Mouse (Mus musculus) hindbrain, embryonic 14.5 days (tissue): ENCODE measurements at regions not wholly inside any gene's neighbourhood (a gene's known extent, or its start where the extent isn't known, plus 50 kb on each side); places are given as distances from the start of the nearest gene placed in this dataset.

Experiments used
- ATAC-seq: fragments of 200-750 bp; cut with Nextera tagmentation; 2 replicates; pipeline ENCODE4 v1.8.0; 2017; ENCODE audit warnings: moderate number of reproducible peaks, mild to moderate bottlenecking, moderate TSS enrichment, moderate library complexity; ENCODE audit not compliant: low FRiP score
- DNase-seq: peaks from one replicate; pipeline ENCODE4 v3.0.0-alpha.2; 2015; ENCODE audit warnings: low spot score
- H3K27ac ChIP-seq: fragments of 300-500 bp; sonication (generic); 2 replicates; pipeline ENCODE4 v1.5.1; 2014; ENCODE audit warnings: mild to moderate bottlenecking, moderate library complexity
- H3K27me3 ChIP-seq: fragments of 300-500 bp; sonication (generic); 2 replicates; pipeline ENCODE4 v1.6.1; 2014; ENCODE audit warnings: mild to moderate bottlenecking, low read length, mixed read lengths; ENCODE audit not compliant: control insufficient read depth, insufficient read depth
- H3K36me3 ChIP-seq: fragments of 300-500 bp; sonication (generic); replicated peaks from 2 replicates; pipeline ENCODE4 v1.6.1; 2014; ENCODE audit not compliant: control insufficient read depth, insufficient read depth
- H3K4me1 ChIP-seq: fragments of 300-500 bp; sonication (generic); replicated peaks from 2 replicates; pipeline ENCODE4 v1.6.1; 2014; ENCODE audit warnings: antibody characterized with exemption, low read length, mixed read lengths; ENCODE audit not compliant: control insufficient read depth, insufficient read depth
- H3K4me2 ChIP-seq: fragments of 300-500 bp; sonication (generic); replicated peaks from 2 replicates; pipeline ENCODE4 v1.6.1; 2014; ENCODE audit warnings: mild to moderate bottlenecking, moderate library complexity
- H3K4me3 ChIP-seq: fragments of 300-500 bp; sonication (generic); replicated peaks from 2 replicates; pipeline ENCODE4 v1.5.1; 2014; ENCODE audit warnings: mild to moderate bottlenecking, low read length
- H3K9ac ChIP-seq: fragments of 300-500 bp; sonication (generic); 2 replicates; pipeline ENCODE4 v1.6.1; 2014
- H3K9me3 ChIP-seq: fragments of 300-500 bp; sonication (generic); 2 replicates; pipeline ENCODE4 v1.6.1; 2016; ENCODE audit warnings: low read length; ENCODE audit not compliant: control insufficient read depth
- WGBS: fragments of 180-500 bp; shearing (Covaris S2); extraction: QIAGEN DNeasy Blood & Tissue Kit; methylation state at CpG from one replicate; pipeline ENCODE4 v1.1.7; 2014; 5-methylcytosine and 5-hydroxymethylcytosine counted together

DNA sequence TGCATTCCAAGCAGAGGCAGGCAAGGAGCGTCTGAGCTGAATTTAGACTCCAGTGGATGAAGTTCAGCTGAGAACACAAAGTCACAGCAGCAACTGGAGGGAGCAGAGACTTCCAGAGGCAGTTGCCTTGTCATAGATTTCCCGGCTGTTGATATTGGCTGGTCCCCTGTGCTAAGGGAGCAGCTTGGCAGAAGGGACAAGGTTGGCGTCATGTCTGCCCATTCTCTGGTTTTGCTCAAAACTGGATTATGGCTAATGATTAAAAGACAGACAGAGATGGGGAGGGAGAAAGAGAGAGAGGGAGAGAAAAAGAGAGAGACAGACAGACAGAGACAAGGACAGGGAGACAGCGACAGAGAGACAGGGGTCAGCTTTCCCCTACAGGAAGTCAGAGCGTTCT lies 169.0 kb upstream of the Ift57 start:
- H3K4me3 ChIP-seq = no peak overlapping the region
- 94% methylated on average over 5 of the region's 5 CpGs for WGBS
- no peaks in the 10 kb centered on the region for H3K4me1 ChIP-seq
- ATAC-seq (no peak), DNase-seq (no peak)
- no peak overlapping the region for H3K4me2 ChIP-seq
- no peak overlapping the region for H3K9ac ChIP-seq
- H3K27ac ChIP-seq = no peak overlapping the region
- no peaks in the 10 kb centered on the region for H3K27me3 ChIP-seq
- H3K36me3 ChIP-seq = no peaks in the 10 kb centered on the region
- H3K9me3 ChIP-seq = no peaks in the 10 kb centered on the region

DNA sequence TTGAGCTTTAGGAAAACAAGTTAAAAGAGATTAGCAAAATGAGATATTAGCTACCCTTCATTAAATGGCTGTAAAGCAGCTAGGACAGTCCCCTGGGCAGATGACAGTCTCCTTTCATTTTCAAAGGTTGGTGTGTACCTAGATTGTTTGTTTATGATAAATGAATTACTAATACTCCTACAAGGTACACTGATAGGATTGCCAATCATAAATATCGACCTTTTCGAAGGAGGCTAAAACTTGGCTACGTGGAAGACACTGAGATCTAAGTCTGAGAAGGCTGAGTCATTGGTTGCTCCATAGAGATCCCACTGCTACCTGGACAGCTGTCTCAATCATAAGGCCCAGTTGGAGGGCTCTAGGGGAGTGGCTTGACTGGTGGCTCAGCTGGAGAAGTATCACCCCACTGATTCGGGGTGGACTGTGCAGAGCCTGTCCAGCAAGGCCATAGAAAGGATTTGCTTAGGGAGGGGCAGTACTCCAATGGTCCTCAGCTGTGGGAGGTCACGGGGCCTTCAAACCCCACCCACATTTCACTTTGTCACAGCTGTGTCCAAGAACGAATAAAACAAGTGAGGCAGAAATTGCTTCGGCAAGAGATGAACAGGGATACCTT lies 166.9 kb upstream of the Ift57 start:
- Histone ChIP-seq H3K4me2 (no peak overlapping the region), H3K4me3 (no peak overlapping the region), H3K9ac (no peak overlapping the region), H3K4me1 (no peaks in the 10 kb centered on the region), H3K36me3 (no peaks in the 10 kb centered on the region), H3K27me3 (no peaks in the 10 kb centered on the region), H3K9me3 (no peaks in the 10 kb centered on the region), H3K27ac (no peak overlapping the region)
- 67% methylated on average over 7 of the region's 7 CpGs for WGBS
- ATAC-seq = no peak
- no peak for DNase-seq

DNA sequence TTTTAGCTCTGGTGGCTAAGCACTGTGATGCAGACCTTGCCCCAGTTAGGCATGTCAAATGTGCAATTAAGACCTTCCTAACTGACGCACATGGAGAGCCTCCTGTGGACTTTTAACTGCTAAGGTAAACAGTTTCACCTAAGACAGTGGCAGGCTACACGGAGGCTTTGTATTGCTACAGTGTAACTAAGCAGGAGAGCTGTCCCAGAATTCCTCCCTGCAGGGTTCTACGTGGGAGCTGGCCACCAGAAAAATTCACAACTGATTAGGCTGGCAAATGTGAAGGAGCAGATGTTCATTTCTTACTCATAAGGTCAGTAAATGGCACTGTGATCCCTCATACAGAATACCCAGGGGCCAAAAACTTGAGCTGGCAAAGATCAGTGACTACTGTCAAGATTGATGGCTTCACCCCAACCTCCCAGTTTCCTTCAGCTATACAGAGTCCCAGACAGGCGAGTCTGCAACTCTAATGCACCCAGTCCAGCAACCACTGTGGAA lies 165.5 kb upstream of the Ift57 start:
- peak; percentile 34; the same call in 1 of the 2 replicates for ATAC-seq

DNA sequence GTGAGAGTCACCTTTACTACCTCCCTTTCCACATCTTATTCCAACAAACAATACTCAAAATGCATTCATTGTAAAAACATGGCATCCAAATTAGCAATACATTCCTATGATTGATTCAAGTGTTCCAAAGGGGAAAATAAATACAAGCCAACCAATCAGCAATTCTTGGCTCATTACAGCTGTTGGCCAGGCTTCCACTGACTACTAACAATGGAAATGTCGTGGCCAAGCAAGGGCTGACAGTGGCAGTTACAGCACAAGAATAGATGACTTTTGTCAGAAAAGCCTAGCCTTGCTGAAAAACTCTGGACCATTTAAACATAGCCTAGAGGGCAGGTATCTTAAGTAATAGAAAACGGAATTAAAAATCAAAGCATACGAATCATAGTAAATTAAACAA lies 148.8 kb upstream of the Ift57 start:
- Histone ChIP-seq H3K9me3 (no peaks in the 10 kb centered on the region), H3K36me3 (no peaks in the 10 kb centered on the region), H3K4me3 (no peak overlapping the region), H3K27me3 (no peaks in the 10 kb centered on the region), H3K4me2 (no peak overlapping the region), H3K4me1 (no peaks in the 10 kb centered on the region), H3K27ac (no peak overlapping the region), H3K9ac (no peak overlapping the region)
- WGBS = 63% methylated on average over 3 of the region's 3 CpGs
- no peak for ATAC-seq
- peak; percentile 39 for DNase-seq

More for the DNA sequence above, 165.5 kb upstream of the Ift57 start:
- no peaks in the 10 kb centered on the region for H3K4me1 ChIP-seq
- H3K9me3 ChIP-seq = no peaks in the 10 kb centered on the region
- no peak overlapping the region for H3K27ac ChIP-seq
- DNase-seq = no peak
- H3K9ac ChIP-seq = no peak overlapping the region
- H3K4me2 ChIP-seq = no peak overlapping the region
- no peaks in the 10 kb centered on the region for H3K36me3 ChIP-seq
- 38% methylated on average over 4 of the region's 4 CpGs for WGBS
- no peaks in the 10 kb centered on the region for H3K27me3 ChIP-seq
- no peak overlapping the region for H3K4me3 ChIP-seq

DNA sequence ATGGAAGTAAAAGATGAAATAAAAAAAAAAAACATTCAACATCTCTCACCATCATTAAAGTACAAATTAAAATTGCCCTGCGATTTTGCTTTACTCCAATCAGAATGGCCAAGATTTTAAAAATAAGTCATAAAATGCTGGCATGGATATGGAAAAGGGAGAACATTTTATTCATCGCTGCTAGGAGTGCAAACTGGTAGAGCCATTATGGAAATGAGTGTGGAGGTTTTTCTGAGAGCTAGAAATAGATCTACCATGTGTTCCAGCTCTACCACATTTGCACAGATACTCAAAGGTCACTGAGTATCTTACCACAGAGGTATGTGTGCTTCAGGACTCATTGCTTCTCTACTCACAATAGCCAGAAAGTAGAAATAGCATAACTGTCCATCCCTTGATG lies 129.0 kb upstream of the Ift57 start:
- no peak for ATAC-seq
- WGBS = 92% methylated on average over 2 of the region's 2 CpGs

DNA sequence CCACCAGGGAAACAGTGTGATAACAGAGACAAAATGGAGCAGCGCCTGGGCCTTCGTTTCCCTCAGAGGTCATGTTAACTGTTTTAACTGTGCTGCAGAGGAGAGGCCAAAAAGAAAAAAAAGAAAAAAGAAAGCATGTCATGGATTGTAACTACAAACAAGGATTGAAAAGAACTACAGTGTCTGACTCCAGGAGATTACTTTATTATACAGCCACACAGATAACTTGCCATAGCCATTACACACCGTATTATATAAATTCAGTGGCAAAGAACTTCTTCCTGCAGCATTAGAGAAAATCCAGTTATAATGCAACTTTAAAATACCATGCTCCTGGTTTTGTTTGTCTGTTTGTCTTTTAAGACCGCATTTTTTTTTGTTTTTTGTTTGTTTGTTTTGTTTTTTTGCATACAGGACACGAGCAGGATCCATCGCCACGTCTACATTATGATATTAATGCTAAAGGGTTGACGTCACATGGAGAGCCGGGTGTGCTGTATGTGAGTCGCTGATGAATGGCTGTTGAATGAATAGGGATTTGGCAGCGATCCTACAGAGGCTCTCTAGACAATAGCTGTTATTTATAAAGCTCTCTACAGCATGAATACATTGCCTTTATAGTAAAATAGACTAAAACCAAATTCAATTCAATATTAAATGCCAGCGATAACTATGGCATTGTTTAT lies 126.4 kb upstream of the Ift57 start:
- Histone ChIP-seq H3K9ac (no peak overlapping the region), H3K9me3 (no peaks in the 10 kb centered on the region), H3K36me3 (no peaks in the 10 kb centered on the region), H3K27ac (no peak overlapping the region), H3K4me2 (peak overlapping the region; percentile 21), H3K27me3 (no peaks in the 10 kb centered on the region), H3K4me1 (peaks cover 11% of the 10 kb centered on the region; the same call in 1 of the 2 replicates), H3K4me3 (no peak overlapping the region)
- peak; percentile 84 for ATAC-seq
- peak; percentile 70 for DNase-seq
- WGBS = 37% methylated on average over 12 of the region's 12 CpGs

More for the DNA sequence above, 129.0 kb upstream of the Ift57 start:
- Histone ChIP-seq H3K9me3 (no peaks in the 10 kb centered on the region), H3K27ac (no peak overlapping the region), H3K36me3 (no peaks in the 10 kb centered on the region), H3K4me1 (peaks cover 11% of the 10 kb centered on the region; the same call in 1 of the 2 replicates), H3K4me3 (no peak overlapping the region), H3K27me3 (no peaks in the 10 kb centered on the region), H3K4me2 (no peak overlapping the region), H3K9ac (no peak overlapping the region)
- DNase-seq = no peak

DNA sequence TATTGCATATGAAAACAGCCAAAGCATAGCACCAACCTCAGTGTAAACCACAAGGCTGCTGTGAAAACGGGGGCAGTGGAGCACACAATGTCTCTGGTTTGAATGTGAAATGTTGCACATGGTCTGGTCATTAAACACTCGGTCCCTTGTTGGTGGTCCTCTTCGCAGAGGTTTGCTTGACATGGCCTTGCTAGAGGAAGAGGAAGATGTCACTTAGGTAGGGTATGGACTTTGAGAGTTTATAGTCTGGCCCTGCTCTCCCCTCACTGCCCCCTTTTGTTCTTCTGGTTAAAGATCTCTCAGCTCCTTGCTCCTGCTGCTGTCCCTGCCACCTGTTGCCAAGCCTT lies 125.9 kb upstream of the Ift57 start:
- H3K4me1 ChIP-seq = peaks cover 11% of the 10 kb centered on the region; the same call in 1 of the 2 replicates
- no peak overlapping the region for H3K27ac ChIP-seq
- H3K36me3 ChIP-seq = no peaks in the 10 kb centered on the region
- DNase-seq = no peak
- peak overlapping the region; percentile 21 for H3K4me2 ChIP-seq
- 35% methylated on average over 3 of the region's 3 CpGs for WGBS
- H3K9me3 ChIP-seq = no peaks in the 10 kb centered on the region
- ATAC-seq = peak; percentile 51; the same call in 1 of the 2 replicates
- no peaks in the 10 kb centered on the region for H3K27me3 ChIP-seq
- H3K9ac ChIP-seq = no peak overlapping the region
- no peak overlapping the region for H3K4me3 ChIP-seq

DNA sequence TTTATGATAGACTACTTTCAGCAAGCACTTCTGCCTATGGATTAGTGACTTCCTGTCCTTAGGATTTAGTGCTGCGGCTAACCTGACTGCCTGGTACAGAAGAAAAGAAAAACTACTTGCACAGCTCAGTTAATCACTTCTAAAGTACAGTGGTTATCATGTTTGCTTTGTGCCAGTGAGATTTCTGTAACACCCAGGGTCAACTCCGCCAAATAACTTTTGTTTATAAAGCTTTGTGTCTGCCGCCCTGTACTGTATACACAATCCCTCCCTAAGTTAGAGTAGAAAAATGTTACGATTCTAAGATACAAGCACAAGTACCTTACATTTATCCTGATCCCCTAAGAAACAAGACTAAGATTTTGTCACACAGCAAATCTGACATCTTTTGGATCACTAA lies 120.1 kb upstream of the Ift57 start:
- Histone ChIP-seq H3K4me1 (no peaks in the 10 kb centered on the region), H3K27me3 (no peaks in the 10 kb centered on the region), H3K4me3 (no peak overlapping the region), H3K27ac (no peak overlapping the region), H3K36me3 (no peaks in the 10 kb centered on the region), H3K9me3 (no peaks in the 10 kb centered on the region), H3K9ac (no peak overlapping the region), H3K4me2 (no peak overlapping the region)
- 93% methylated on average over 4 of the region's 4 CpGs for WGBS
- no peak for ATAC-seq
- no peak for DNase-seq

DNA sequence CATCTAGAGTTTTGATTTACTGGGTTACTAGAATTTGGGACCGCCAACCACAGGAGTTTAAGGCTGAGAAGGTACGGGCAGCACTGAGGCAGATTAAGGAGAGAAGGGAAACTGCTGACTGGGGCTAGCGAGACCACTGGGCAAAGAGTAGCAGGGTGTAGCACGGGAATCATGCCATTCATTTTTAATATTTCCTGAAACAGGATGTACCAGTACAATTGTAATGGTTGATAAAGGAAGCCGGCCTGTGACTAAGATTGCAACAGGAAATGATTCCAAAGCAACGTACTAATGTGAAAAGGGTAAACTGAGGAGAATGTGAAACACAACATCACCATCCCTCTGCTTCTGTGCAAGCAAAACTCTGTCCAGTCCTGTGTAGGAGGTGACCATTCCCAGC lies 118.3 kb upstream of the Ift57 start:
- ATAC-seq = no peak
- DNase-seq = no peak
- no peaks in the 10 kb centered on the region for H3K4me1 ChIP-seq
- H3K4me3 ChIP-seq = no peak overlapping the region
- WGBS = 94% methylated on average over 6 of the region's 6 CpGs
- no peak overlapping the region for H3K27ac ChIP-seq
- H3K9ac ChIP-seq = no peak overlapping the region
- H3K9me3 ChIP-seq = no peaks in the 10 kb centered on the region
- no peaks in the 10 kb centered on the region for H3K27me3 ChIP-seq
- H3K4me2 ChIP-seq = no peak overlapping the region
- H3K36me3 ChIP-seq = no peaks in the 10 kb centered on the region
